Mouse (Mus musculus): ENCODE data around the gene Sycp1. TPM values are rescaled to one million over a fixed set of nuclear protein-coding genes. Genes with fewer than 3 reads are reported as not detected.

Sycp1 gene
- total RNA-seq (2014; fragmentation: Nextera tagmentation): not detected in 2 replicates
- not detected in 2 replicates for total RNA-seq (2017)

- ATAC-seq (replicated peaks; ENCODE audit: poor library complexity, severe bottlenecking): no peak
Observed at GRCm38 (mm10) chr3:102935451-102936354, at the start of gene Sycp1. Gene Sycp1 (minus strand): TSS chr3:102936100.

DNA sequence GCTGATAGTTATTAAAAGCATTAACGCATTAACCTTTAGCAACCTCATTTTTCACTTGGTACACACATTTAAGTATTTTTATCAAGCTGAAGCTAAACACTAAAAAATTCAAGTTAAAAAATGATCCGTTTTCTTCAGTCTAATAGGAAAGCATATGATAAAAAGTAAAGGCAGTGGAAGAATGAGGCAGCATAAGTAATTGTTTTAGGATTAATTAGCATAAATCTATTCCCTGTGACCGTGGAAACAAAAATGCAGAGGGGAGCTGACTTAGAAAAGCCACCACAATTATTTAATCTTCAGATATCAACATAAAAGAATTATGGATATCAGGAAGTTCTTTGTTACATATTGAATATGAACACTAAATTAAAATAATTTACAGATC, 44.4 kb upstream of the Sycp1 start:
- ATAC-seq (replicated peaks; ENCODE audit: poor library complexity, severe bottlenecking): no peak

DNA sequence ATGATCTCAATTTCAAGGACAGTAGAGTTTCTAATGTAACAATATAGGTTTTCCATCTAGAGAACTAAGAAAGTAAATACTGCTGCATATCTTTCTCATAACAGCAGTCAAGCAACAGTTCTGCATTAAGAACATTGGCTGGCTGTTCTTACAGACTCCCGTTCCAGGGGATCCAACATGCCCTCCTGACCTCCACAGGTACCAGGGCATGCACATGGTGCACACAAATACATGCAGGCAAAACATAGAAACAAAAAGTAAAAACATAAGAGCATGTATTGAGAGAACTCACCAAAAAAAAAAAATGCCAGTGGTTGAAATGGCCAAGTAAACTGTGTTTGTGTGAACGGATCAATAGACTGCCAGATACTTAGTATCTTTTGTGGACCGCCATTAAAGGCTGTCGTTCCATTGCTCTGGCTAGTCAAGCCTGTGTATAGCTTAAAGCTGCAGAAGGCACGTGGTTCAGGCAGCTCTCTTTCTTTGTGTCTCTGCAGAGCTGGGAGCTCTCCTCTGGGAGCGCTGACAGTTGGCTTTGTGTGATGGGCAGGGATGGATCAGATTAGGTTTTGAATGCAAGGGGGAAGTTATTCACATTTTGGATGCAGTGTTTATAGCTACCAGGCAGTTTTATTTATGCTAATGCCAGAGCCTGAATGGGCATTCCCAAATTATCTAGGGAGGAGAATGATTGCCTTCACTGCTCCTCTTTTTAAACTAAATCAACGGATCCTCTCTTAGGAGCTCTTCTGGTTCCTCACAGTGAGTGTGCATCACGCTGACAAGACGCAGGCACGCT, 43.8 kb upstream of the Sycp1 start:
- no peak for ATAC-seq (replicated peaks; ENCODE audit: poor library complexity, severe bottlenecking)

- no peak for ATAC-seq (replicated peaks; ENCODE audit: poor library complexity, severe bottlenecking)
Observed at GRCm38 (mm10) chr3:102976906-102977305, 41.0 kb upstream of the Sycp1 start.

- no peak for ATAC-seq (replicated peaks; ENCODE audit: poor library complexity, severe bottlenecking)
Observed at GRCm38 (mm10) chr3:102970508-102970907, 34.6 kb upstream of the Sycp1 start.

GRCm38 (mm10) chr3:102970067-102970466, 34.2 kb upstream of the Sycp1 start:
- no peak for ATAC-seq (replicated peaks; ENCODE audit: poor library complexity, severe bottlenecking)

- ATAC-seq (replicated peaks; ENCODE audit: poor library complexity, severe bottlenecking): no peak
Observed at GRCm38 (mm10) chr3:102964033-102964432, 28.1 kb upstream of the Sycp1 start, which contains the start of gene Nr1h5. Gene Nr1h5 (minus strand): TSS chr3:102964133.

DNA sequence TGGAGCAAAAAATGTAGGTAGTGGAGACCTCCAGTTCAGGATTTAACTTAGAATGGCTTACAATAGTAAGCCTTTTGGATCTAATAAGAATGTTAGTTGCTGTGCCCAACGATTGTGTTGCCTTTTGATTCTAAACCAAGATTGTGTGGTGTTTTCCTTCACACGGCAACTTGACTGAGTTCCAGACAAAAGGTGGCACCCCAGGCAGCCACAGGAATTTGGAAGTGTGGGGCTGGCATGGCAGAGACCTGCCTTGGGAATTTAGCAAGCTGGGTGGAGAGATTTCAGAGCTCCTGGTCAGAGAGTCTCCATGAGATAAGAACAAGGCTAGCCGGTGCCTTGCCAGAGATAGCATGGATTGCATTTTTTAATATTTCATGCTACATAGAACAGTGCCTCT, 19.7 kb upstream of the Sycp1 start:
- ATAC-seq (replicated peaks; ENCODE audit: poor library complexity, severe bottlenecking): no peak

GRCm38 (mm10) chr3:102955143-102955542, 19.2 kb upstream of the Sycp1 start:
- ATAC-seq (replicated peaks; ENCODE audit: poor library complexity, severe bottlenecking): no peak

DNA sequence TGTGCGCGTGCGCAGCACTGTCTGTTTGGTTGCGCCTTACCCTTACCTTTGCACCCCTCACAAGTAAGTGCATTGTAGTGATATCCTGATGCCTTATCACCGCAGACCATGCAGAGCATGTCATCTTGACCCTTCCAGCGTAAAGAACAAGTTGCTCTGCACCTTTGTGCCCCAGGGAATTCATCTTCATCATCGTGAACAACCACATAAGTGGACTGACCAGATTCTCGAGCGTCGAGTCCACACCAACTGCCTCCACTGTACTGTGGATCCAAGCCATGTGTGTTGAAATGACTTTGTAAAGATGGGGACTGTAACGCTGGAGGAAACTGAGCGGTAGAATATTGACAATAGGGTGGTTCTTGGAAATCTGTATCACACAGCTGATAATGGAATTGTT, 18.6 kb upstream of the Sycp1 start:
- no peak for ATAC-seq (replicated peaks; ENCODE audit: poor library complexity, severe bottlenecking)

DNA sequence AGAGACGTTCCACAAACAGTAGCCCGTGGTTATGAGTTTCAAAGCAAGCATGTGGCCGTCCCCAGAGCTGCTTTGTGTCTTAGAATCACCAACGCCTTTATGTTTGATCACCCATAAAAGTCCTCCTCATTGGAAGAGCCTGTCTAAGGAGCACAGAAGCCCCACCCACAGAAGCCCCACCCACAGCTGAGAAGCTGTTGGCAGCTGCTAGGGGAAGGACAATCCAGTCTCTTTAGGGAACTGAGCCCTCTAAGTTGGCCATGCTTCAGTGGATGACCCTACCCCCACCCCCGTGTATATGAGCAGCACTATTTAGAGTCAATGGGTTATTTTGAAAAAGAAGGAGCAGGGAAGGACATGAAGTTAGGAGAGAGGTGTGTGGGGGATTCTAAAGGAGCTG, 11.0 kb upstream of the Sycp1 start:
- ATAC-seq (replicated peaks; ENCODE audit: poor library complexity, severe bottlenecking): no peak

DNA sequence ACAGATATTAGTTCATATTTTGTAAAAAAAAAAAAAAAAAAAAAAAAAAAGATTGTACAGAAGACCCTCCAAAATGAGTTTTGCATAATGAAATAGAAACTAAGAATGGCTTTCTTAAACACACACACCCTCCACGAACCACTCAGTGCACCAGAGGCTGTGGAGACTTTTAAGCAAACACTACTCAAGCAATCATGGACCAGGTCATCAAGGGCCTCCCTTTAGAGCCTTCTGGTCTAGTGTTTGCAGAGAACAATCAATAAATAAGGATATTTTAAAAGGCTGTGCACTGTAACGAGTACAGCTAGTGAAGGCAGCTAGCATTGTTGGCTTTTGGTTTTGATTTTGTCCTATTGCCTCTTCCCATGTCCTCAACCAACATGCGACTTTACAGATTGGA, 10.4 kb upstream of the Sycp1 start:
- no peak for ATAC-seq (replicated peaks; ENCODE audit: poor library complexity, severe bottlenecking)

GRCm38 (mm10) chr3:102938100-102938499, 2.2 kb upstream of the Sycp1 start:
- ATAC-seq (replicated peaks; ENCODE audit: poor library complexity, severe bottlenecking): no peak

- no peak for ATAC-seq (replicated peaks; ENCODE audit: poor library complexity, severe bottlenecking)
Observed at GRCm38 (mm10) chr3:102899136-102899535, 36.8 kb downstream of the Sycp1 start.

DNA sequence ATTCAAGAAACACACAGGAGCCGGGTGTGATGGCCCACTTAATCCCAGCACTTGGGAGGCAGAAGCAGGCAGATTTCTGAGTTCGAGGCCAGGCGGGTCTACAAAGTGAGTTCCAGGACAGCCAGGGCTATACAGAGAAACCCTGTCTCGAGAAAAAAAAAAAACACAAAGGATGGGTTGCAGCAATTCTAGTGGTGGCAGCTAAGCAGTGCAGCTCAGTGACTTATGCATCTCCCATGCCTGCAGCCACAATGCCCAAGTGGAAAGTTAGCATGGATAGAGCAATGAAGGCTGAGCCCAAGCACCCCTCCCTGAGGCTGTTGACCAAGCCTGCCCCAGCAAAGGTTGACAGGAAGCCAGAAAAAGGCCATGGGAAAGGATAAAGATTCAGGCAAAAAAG, 55.4 kb downstream of the Sycp1 start:
- no peak for ATAC-seq (replicated peaks; ENCODE audit: poor library complexity, severe bottlenecking)

DNA sequence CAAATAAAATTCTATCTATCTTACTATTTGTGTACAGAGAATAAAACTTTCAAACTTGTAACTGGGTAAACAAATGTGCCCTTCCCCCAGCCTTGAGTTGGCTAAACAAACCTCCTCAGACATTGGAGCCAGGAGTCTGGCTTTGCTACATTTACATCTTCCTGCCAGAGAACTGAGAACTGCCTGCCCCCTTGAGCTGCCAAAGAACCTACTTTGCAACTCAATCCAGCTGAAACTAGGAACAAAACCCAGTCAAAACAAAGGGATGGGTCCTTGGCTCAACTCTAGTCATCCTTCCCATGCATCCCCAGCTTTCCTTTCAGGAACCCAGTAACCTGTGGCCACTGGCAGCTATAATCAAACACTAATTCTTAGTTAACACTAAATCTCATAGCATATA, 87.2 kb downstream of the Sycp1 start:
- no peak for ATAC-seq (replicated peaks; ENCODE audit: poor library complexity, severe bottlenecking)

- ATAC-seq (replicated peaks; ENCODE audit: poor library complexity, severe bottlenecking): no peak
Observed at GRCm38 (mm10) chr3:102842386-102842785, 93.5 kb downstream of the Sycp1 start.

- ATAC-seq (replicated peaks; ENCODE audit: poor library complexity, severe bottlenecking): peak; percentile 99
Observed at GRCm38 (mm10) chr3:102803937-102804336, 132.0 kb downstream of the Sycp1 start.

- ATAC-seq (replicated peaks; ENCODE audit: poor library complexity, severe bottlenecking): peak; percentile 87
Observed at GRCm38 (mm10) chr3:102787369-102787768, 148.5 kb downstream of the Sycp1 start.

DNA sequence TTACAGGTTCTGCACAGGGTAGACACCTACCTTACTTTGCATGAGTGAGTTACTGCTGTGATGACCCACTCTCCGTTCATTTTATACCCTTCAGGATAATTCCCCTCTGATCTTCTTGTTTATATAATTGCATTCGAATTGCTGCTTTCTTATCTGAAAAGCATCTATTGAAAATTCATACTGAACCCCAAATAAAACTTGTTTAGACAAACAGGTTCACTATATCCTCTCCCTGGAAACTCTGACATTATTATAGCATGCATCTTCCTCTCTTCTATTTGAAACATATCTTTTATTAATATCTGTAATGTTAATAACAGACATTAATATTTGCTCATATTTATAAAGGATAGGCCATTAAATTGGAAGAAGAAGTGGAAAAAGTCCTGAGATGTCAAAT, 153.3 kb downstream of the Sycp1 start, which contains the start of gene Tshb:
TSS of gene Tshb (minus strand) at position 101 of the 400 bp plus-strand sequence.
- ATAC-seq (replicated peaks; ENCODE audit: poor library complexity, severe bottlenecking): no peak

GRCm38 (mm10) chr3:102773018-102773417, 162.9 kb downstream of the Sycp1 start:
- ATAC-seq (replicated peaks; ENCODE audit: poor library complexity, severe bottlenecking): no peak
